Mouse (Mus musculus) embryonic fibroblast, embryonic 13.5 days (primary cell): ENCODE results near the gene Nudt2.

Source experiments
- CTCF ChIP-seq: IDR thresholded peaks from 2 replicates; pipeline ENCODE4 v1.5.1; 2011; ENCODE audit warnings: mild to moderate bottlenecking, control low read depth, low read length, moderate library complexity, borderline replicate concordance; ENCODE audit not compliant: insufficient read depth
- POLR2A ChIP-seq: IDR thresholded peaks from 2 replicates; pipeline ENCODE4 v1.6.1; 2011; ENCODE audit warnings: low read depth, mild to moderate bottlenecking, control low read depth, low read length, moderate library complexity

GRCm38 (mm10) chr4:41477648-41478160 lies 12.8 kb downstream of the Nudt2 start:
- no peak for TF ChIP-seq CTCF
- TF ChIP-seq POLR2A: no peak
